Mouse (Mus musculus) retina, embryonic 14.5 days (tissue): ENCODE results near the gene Magi1.

ENCODE experiments used
- DNase-seq: peaks from one replicate; pipeline ENCODE4 v3.0.0-alpha.2; 2015; ENCODE audit warnings: low spot score

Magi1 gene

DNA sequence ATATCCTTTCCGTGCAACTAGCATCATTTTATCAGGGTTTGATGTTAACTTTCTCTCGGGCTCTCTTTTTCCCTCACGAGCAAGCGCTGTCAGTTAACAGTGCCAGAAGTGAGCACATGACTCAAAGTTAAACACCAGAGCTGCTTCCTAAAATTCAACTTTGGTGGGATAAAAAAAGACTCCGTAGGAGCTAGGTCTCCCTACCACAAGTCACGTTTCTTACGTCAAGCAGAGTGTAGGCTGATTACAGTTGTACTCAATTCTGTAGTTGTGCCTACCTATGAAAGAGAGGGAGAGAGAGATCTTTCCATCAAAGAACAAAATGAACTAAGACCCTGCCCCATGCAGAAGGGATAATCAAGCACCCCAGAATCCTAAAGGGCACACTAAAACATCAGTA is 389.8 kb downstream of the Magi1 start:
- no peak for DNase-seq

DNA sequence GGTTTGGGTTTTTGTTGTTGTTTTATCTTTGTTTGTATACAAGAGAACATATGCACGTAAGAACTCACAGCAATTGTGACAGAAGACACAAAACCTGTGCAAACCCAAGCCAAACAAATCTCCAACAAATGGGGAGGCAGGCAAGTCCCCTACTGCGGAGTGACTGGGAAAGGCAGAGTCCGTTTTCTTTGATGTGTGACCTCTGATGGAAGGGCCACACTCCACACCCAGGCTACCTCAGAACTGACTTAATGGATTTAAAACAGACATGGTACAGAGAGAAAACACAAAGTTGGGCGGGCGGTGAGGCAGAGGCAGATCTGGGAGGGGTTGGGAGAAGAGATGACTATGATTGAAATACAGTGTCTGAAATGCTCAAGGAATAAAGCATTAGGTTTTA is 390.8 kb downstream of the Magi1 start:
- no peak for DNase-seq

DNA sequence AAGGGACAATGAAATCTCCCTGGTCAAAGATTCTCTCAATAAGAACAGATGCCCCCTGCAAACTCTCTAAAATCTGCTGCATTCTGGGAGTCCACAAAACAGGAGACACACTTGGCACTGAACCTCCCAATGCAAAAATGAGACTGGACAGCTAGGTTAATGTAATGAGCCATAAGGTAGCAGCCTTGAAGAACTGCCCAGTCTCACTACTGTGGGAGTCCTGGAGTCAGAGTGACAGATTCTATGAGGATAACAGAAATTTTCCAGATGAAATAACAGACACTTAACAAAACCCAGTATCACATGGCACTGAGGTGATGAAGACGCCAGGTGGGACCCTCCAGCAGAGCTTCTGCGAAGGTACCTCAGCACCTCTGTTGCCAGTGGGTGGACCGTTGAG is 393.7 kb downstream of the Magi1 start:
- DNase-seq = no peak

- DNase-seq = no peak
Observed at GRCm38 (mm10) chr6:93877337-93877736, 406.4 kb downstream of the Magi1 start.

DNA sequence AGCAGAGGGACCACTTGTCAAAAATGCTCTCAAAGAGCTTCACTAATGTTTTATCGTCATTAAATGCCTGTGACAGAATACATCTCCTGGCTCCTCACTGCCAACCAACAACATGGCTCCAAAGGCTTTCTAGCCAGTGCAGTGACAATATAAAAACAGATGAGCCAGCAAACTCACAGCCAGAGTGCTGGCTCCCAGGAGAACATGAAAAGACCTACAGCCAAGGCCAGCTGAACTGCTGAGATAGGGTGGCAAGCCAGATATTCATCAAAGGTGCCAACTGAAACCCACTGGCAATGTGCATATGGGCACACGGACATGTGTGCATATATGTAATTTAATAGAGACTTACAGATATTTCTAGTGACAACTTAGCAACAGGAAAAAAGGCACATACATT is 408.8 kb downstream of the Magi1 start:
- DNase-seq = no peak

DNA sequence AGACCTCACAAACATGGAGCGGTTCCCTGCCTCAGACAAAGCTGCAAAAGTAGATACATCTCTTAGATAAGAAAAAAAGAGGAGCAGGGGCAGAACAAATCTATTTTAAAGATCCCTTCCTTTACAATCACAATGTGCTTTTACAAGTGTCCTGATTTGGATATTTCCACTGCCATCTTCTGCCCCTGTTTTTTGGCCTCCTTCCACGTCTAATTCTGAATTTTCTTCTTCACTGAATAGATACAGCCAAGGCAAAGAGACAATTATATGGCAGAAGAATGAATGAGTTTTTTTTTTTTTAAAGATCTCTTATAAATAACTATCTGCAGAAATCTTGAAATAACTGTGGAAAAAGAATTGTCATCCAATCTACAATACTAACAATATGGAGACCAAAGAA is 409.3 kb downstream of the Magi1 start:
- DNase-seq = no peak

- DNase-seq = no peak
Observed at GRCm38 (mm10) chr6:93873536-93873935, 410.2 kb downstream of the Magi1 start.

GRCm38 (mm10) chr6:93871516-93871915 is 412.2 kb downstream of the Magi1 start:
- no peak for DNase-seq

- no peak for DNase-seq
Observed at GRCm38 (mm10) chr6:93870023-93870422, 413.7 kb downstream of the Magi1 start.

- no peak for DNase-seq
Observed at GRCm38 (mm10) chr6:93862263-93862662, 421.5 kb downstream of the Magi1 start.

- no peak for DNase-seq
Observed at GRCm38 (mm10) chr6:93856783-93857182, 426.9 kb downstream of the Magi1 start.

GRCm38 (mm10) chr6:93855806-93856641 is 427.7 kb downstream of the Magi1 start:
- DNase-seq = no peak

GRCm38 (mm10) chr6:93848942-93849790 is 434.6 kb downstream of the Magi1 start:
- peak; percentile 56 for DNase-seq

DNA sequence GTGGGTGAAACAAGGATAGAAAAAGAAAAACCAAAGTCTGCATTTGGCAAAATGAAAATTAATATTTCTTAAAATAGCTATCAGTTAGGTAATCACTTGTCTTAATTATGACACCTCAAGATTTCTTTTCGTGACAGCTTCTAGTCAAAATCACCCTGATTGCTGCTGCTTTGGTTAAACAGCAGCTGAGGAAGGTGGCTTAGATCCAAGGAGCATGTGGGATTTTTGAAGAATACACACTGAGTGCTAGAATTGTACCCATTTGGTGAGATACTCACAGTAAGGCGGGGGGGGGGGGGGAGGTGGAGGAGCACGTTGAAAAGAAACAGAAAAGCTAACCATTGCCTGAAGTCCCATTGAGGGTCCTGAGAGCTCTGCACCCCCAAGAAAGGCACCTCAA is 438.2 kb downstream of the Magi1 start:
- no peak for DNase-seq

DNA sequence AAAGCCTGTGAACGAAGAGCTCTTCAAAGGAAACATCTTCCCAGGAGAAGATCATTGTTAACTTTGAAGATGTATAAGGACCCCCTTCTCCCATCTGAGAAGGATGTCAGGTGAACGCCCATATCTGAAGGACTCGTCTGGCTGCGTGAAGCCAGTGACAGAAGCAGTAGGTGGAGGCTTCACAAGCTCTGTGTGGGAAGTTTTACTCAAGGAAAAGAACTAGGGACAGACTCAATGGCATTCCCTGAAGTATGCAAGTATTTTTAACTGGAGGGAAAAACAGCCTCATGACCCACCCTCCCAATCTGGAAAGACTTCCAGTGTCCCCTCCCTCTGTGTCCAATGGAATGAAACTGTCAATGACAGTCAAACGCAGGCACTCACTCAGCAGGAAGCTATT is 438.6 kb downstream of the Magi1 start:
- DNase-seq = no peak

DNA sequence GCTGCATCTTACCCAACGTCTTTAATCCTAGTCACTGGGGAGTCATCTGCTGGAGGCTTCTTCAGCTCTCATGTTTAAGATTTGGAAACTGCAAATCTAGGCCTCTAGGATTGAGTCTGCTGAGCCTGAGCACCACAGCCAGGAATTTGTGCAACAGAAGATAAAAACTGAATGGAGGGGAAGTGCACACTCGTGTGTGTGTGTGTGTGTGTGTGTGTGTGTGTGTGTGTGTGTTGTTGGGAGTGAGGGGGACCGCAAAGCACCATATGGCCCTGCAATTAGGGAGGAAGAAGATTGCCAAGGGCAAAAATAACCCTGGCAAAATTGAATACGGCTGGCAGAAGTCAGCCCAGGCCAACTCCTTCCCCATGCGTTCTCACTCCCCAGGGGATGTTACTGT is 439.1 kb downstream of the Magi1 start:
- DNase-seq = no peak

GRCm38 (mm10) chr6:93838398-93838797 is 445.3 kb downstream of the Magi1 start:
- DNase-seq = no peak

DNA sequence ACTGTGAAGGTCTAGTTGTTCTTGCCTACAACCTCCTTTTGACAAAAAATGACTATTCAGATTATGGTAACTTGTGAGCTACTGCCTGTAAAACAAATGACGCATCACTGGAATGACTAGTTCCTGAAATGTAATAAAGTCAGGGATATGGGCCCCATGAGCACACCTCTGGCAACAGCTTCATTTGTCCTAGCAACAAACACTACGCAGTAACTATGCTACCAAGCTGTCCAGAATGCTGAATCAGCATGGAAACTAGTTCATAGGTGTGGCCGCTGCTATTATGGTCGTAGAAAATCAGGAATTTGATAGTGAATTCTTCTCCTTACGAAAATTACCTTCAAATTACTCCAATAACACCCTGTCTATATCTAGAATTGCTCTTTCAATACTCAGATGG is 447.1 kb downstream of the Magi1 start:
- no peak for DNase-seq

DNA sequence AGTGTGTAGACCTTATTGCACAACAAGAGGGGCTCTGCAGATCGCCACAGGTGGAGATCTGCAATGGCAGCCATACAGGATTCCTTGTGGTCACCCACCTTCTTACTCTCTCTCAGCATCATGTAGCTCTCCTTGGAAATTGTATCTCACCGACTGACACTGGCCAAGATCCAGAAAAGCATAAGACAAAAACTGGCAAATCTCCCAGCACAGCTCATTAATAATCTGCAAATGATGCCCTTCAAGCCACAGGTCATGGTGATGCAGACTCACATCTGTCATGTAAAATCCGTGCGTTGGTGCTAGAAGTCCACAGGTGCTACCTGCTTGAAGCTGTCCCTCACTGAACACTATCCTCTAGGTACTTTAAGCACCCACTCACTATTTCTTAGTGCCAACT is 448.5 kb downstream of the Magi1 start:
- no peak for DNase-seq

- no peak for DNase-seq
Observed at GRCm38 (mm10) chr6:93828262-93828661, 455.5 kb downstream of the Magi1 start.

GRCm38 (mm10) chr6:93826875-93827274 is 456.8 kb downstream of the Magi1 start:
- DNase-seq = no peak

GRCm38 (mm10) chr6:93822221-93822897 is 461.4 kb downstream of the Magi1 start:
- DNase-seq = no peak

GRCm38 (mm10) chr6:93821512-93821911 is 462.2 kb downstream of the Magi1 start:
- peak; percentile 34 for DNase-seq
